Mouse (Mus musculus): Measurements from ENCODE around the gene Thbd.

DNA sequence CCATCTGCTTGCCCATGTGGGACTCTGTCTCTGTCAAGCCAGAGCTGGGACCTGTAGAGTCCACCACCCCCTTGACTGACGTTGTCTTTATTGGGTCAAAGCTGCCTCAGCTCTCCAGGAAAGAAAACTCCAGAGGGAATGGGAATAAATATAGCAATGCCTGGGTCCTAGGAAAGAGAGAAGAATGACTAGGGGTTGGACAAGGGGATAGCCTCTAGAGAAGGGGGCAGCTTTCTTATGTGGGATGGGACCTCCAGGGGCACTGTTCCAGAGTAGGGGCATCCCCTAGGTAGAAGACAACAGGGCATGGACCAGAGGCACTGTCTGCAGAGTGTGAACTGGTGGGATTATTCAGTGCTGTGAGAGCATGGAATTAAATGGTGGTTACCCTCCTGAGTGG is 1.8 kb upstream of the Thbd start:
- TF ChIP-seq CTCF (IDR thresholded peaks at IDR 0.05; ENCODE audit: extremely low read depth, insufficient read depth, insufficient read length, insufficient replicate concordance) (no peak), POLR2A (IDR thresholded peaks at IDR 0.05; ENCODE audit: low read depth, low read length) (no peak)

Measured in spleen, adult 2 months (tissue).